Mouse (Mus musculus): ENCODE measurements around the gene Hmcn2. TPM values are rescaled to one million over a fixed set of nuclear protein-coding genes. Genes with fewer than 3 reads are reported as not detected.
A peak's percentile ranks its signal among the peaks of the same experiment; 100 is the strongest.

Gene Hmcn2
- polyA plus RNA-seq, 1 experiment = 0.96 TPM

DNA sequence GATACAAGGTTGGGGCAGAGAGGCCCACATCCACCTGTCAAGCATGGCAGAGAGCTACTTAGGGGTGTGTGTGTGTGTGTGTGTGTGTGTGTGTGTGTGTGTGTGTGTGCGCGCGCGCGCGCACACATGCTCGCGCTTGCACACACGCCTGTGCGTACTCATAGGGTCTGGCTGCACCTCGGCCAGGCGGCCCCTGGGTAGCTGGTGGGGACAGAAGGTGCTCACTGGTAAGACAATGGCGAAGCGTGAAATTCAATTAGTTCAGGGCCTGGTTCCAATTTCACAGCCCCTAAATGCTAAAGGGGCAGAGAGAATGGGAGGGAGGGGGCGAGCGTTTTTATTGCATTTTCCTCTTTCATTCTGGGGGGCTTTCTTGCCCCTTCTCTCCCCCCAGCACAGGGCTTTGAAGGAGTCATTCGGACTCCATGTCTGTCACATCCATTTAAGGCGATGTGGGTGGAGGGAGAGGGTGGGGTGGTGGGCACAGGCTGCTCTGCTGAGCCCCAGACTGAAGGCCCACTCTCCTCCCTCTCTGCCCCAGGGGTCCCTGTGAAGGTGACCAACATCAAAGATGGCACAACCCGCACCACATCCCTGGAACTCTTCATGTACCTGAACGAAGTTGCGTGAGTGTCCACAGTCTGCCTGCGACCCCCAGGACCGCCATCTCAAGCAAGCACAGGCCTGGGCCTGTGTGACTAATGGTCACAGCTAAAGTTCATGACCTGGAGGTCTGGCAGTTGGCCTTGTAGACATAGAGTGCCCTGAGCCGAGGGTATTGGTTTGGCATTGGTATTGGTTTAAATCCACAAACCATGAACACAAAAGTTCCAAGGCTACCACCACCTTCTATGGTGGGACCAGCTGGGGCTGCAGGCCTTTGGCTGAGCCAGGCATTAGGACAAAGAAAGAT is 186.3 kb downstream of the Hmcn2 start:
- DNase-seq (ENCODE audit: low read depth) = peak; percentile 89

DNA sequence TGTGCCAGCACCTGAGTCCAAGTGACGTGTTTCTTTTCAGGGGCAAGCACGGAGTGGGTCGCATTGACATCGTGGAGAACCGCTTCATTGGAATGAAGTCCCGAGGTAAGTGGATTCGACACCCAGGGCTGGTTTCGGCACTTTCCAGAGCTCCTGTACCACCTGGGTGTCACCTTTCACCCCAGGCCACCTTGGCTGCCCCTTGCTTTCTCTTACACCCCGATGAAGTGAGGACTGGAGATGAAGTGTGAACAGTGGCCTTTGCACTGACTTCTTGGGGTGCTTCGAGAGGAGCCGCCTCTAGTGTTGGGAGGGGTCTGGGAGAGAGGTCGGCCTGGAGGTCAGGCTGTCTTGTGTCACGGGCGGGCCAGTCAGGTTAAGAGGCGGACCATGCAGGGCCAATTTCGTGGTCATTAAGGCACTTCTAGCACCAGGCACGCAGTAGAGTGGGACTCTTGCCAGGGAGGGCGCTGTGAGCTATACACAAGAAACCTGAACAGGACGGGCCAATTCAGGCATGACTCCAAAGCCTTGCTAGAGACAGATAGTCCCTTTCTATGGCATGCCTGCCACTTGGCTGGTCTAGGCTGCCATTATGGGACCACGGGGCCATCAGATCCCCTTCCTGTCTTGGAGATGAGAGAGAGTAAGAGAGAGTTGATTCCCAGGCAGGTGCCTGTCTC is 187.4 kb downstream of the Hmcn2 start:
- TF ChIP-seq CTCF (IDR thresholded peaks at IDR 0.05; ENCODE audit: borderline replicate concordance, extremely low read depth, insufficient read depth, insufficient read length) (peak; percentile 23; the same call in 1 of the 2 replicates), POLR2A (IDR thresholded peaks at IDR 0.05; ENCODE audit: borderline replicate concordance, extremely low read depth, insufficient read depth, insufficient read length, poor library complexity, severe bottlenecking) (no peak)
- peak; percentile 79 for DNase-seq (ENCODE audit: low read depth)

More for the DNA sequence above, 186.3 kb downstream of the Hmcn2 start:
- TF ChIP-seq CTCF (IDR thresholded peaks at IDR 0.05; ENCODE audit: borderline replicate concordance, extremely low read depth, insufficient read depth, insufficient read length) (no peak), POLR2A (IDR thresholded peaks at IDR 0.05; ENCODE audit: borderline replicate concordance, extremely low read depth, insufficient read depth, insufficient read length, poor library complexity, severe bottlenecking) (no peak)

DNA sequence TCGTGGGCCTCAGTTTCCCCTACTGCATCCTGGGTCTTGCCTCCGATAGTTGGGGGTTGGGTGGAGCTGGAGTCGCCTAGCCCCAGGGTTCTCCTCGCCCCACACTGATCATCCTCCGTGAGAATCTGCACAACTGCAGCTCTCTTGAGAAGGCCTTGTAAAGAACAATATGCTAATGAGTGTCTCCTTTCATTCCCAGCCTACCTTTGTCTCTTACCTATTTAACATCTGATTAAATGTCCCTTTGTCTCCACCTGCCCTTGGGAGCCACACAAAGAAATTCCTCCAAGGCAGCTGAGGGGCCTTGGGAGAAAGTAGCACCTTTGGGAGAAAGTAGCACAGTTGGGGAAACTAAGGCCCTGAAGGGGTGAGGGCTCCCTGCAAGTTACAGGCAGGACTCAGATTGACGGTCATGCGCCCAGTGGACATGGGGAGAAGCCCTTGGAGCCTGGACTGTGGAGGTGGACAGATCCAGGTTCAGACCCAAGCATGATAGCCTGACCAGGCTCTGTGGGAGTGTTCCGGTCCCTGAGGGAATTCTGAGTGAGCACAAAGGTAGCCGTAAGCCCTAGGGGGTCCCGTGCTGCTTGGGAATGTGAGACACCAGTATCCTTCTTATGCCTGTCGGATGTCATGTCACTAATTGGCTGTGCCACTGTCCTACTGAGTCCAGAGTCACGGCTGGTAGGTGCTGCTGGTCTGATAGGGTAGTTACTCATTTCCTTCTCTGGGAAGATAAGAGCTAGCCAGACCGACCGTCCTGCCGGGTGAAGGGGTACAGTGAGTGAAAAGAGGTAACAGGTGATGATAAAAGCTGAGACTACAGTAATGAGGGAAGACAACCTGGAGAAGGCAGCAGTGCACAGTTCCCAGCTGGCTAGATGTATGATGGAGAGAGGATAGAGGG is 188.7 kb downstream of the Hmcn2 start:
- no peak for DNase-seq (ENCODE audit: low read depth)
- no peak for TF ChIP-seq CTCF (IDR thresholded peaks at IDR 0.05; ENCODE audit: borderline replicate concordance, extremely low read depth, insufficient read depth, insufficient read length)
- TF ChIP-seq POLR2A (IDR thresholded peaks at IDR 0.05; ENCODE audit: borderline replicate concordance, extremely low read depth, insufficient read depth, insufficient read length, poor library complexity, severe bottlenecking) = no peak

DNA sequence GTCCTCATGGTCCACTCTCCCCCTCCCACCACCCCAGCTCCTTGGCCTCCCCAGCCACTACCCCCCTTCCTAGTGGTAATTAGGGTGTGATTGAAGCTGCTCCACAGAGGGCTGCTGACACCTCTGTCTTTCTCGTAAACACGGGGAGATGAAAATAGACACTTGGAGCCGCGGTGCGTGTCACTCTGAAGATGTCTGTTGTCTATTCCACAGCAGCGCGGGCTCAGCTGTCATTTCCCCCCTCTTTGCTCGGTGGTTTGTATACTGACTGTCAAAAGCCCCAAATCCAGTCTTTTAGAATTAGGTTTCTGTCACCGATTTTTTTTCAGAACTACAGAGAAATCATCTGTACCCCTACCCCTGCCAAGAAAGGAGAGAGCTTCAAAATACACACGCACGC is 191.3 kb downstream of the Hmcn2 start:
- peak; percentile 69 for DNase-seq (ENCODE audit: low read depth)

DNA sequence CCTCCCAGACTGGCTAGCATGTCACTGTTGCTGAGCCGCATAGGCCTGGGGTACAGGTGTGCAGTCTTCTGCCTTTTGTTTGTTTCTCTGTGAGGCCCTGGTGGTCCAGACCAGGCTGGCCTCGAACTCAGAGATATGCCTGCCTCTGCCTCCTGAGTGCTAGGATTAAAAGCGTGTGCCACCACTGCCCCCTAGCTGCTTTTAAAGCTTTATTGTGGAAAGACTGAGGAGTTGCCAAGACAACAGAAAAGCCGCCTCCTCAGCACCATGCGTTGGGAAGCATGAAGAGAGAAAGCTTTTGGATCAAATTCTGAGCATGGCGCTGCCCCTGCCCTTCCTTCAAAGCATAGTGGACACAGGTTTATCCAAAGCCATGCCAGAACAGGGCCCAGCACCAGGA is 194.6 kb downstream of the Hmcn2 start:
- no peak for TF ChIP-seq CTCF (IDR thresholded peaks at IDR 0.05; ENCODE audit: borderline replicate concordance, extremely low read depth, insufficient read depth, insufficient read length)
- TF ChIP-seq POLR2A (IDR thresholded peaks at IDR 0.05; ENCODE audit: borderline replicate concordance, extremely low read depth, insufficient read depth, insufficient read length, poor library complexity, severe bottlenecking) = no peak
- DNase-seq (ENCODE audit: low read depth) = no peak

More for the DNA sequence above, 191.3 kb downstream of the Hmcn2 start:
- TF ChIP-seq POLR2A (IDR thresholded peaks at IDR 0.05; ENCODE audit: borderline replicate concordance, extremely low read depth, insufficient read depth, insufficient read length, poor library complexity, severe bottlenecking) (no peak), CTCF (IDR thresholded peaks at IDR 0.05; ENCODE audit: borderline replicate concordance, extremely low read depth, insufficient read depth, insufficient read length) (no peak)

Other genes starting within 250 kb of the Hmcn2 start
- gene Fnbp1, start 172.4 kb upstream of the Hmcn2 start, polyA plus RNA-seq (2012; rRNA removed) = 34.1 and 46.3 TPM in 2 replicates
- gene Gpr107, start 162.1 kb upstream of the Hmcn2 start, polyA plus RNA-seq (2012; rRNA removed) = 34.1 and 35.3 TPM in 2 replicates
- 56.1 and 93.6 TPM in 2 replicates for gene Ncs1, start 68.6 kb upstream of the Hmcn2 start, polyA plus RNA-seq (2012; rRNA removed)
- gene Ass1, start 155.8 kb downstream of the Hmcn2 start, polyA plus RNA-seq (2012; rRNA removed) = 6.8 and 8.5 TPM in 2 replicates

Data from brain, embryonic 14.5 days (tissue).